In genomic region chr9:50918131-50918530, GRCm38 (mm10) we compare ENCODE assay signal across 22 mouse cellular contexts.
"Had no signal": no experiment of that assay in that cellular context is flagged by ENCODE, and none has a peak within 500 bp of the region (broad histone marks: within the 10 kb centered on the region; RNA-seq: fewer than 3 reads in every experiment).

No protein-coding gene starts in this region.

- H3K4me3 ChIP-seq: liver, embryonic 12.5 days; megakaryocyte, embryonic 14.5 days; midbrain, embryonic 12.5 days; myocyte; neural tube, embryonic 13.5 days; neural tube, embryonic 15.5 days had no signal

- H3K9ac ChIP-seq: liver, embryonic 12.5 days; liver, embryonic 14.5 days; liver, postnatal 0 days; lung, embryonic 14.5 days; midbrain, embryonic 12.5 days; neural tube, embryonic 13.5 days; neural tube, embryonic 15.5 days had no signal

- ATAC-seq: liver, embryonic 12.5 days; liver, postnatal 0 days; midbrain, embryonic 16.5 days had no signal

- H3K4me1 ChIP-seq: midbrain, embryonic 12.5 days; neural tube, embryonic 15.5 days had no signal

- H3K27me3 ChIP-seq: liver, embryonic 12.5 days; megakaryocyte, embryonic 14.5 days; midbrain, embryonic 12.5 days; neural tube, embryonic 13.5 days; neural tube, embryonic 15.5 days had no signal

- H3K27ac ChIP-seq: liver, embryonic 12.5 days; liver, embryonic 14.5 days; macrophage; midbrain, embryonic 12.5 days; neural tube, embryonic 13.5 days; neural tube, embryonic 15.5 days had no signal

- H3K4me2 ChIP-seq: liver, embryonic 12.5 days; lung, embryonic 14.5 days; midbrain, embryonic 12.5 days; neural tube, embryonic 13.5 days; neural tube, embryonic 15.5 days had no signal

- H3K36me3 ChIP-seq: midbrain, embryonic 12.5 days; neural tube, embryonic 15.5 days had no signal

- DNase-seq: liver, postnatal 0 days; lung, embryonic 14.5 days; lung, postnatal 14 days; lung, postnatal 36 days; midbrain, embryonic 14.5 days; retina, postnatal 1 day; right cerebral cortex, adult 18-20 months; right cerebral cortex, postnatal 25 days; right cerebral cortex, postnatal 4 days; spleen, adult 18-20 months; thymus, adult 18-20 months; thymus, postnatal 14 days; thymus, postnatal 36 days had no signal

- H3K9me3 ChIP-seq: liver, embryonic 12.5 days; megakaryocyte, embryonic 14.5 days; midbrain, embryonic 12.5 days; neural tube, embryonic 13.5 days; neural tube, embryonic 15.5 days had no signal
